Mouse (Mus musculus): ENCODE measurements around the gene Olfr172.

Gene Olfr172

DNA sequence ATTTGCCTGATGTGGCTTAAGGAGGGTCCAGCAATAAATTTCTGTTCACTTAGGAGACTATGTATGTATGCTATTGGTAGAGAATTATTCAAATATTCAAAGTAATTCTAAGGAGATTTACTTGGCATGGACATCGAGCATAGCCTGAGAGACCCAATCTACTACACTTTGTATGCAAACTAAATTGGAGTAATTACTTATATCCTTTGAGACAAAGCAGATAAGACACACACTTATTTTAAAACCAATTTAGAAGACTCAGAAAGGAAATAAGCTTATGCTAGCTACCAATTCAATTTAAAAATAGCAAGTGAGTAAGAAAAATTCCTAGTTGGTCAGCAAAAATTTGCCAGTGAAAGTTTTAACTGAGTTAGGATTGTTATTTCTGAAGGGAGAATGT is at the start of gene Olfr172:
Gene Olfr172, minus strand, starts transcription at position 101 of the 400 bp plus-strand sequence.
- no peak for DNase-seq (ENCODE audit: low spot score in 2 of 2)

GRCm38 (mm10) chr16:58800168-58800567 is 37.2 kb upstream of the Olfr172 start, which contains the start of gene Olfr173:
Olfr173 (minus strand) TSS chr16:58800268.
- no peak for DNase-seq (ENCODE audit: low spot score in 2 of 2)

- no peak for DNase-seq (ENCODE audit: low spot score in 2 of 2)
Observed at GRCm38 (mm10) chr16:58756191-58756590, 6.8 kb downstream of the Olfr172 start.

DNA sequence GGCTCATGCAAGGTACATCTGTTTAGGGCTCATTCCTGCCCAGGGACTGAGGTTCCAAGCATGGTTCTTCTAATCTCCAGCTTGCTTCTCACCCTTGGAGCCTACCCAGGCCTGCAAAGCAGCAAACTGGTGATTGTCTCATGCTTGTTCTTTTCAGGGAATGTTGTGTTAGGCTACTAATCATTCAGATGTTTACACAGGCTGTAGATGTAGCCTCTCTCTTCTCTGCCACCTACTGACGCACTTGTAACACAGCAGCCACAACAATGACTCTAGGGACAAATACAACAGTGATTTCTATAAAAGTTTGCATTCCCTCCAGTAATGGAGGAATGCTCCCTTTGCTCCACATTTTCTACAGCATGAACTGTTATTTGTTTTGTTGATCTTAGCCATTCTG is 11.7 kb downstream of the Olfr172 start:
- no peak for DNase-seq (ENCODE audit: low spot score in 2 of 2)

- DNase-seq (ENCODE audit: low spot score in 2 of 2) = no peak
Observed at GRCm38 (mm10) chr16:58746715-58747114, 16.3 kb downstream of the Olfr172 start.

DNA sequence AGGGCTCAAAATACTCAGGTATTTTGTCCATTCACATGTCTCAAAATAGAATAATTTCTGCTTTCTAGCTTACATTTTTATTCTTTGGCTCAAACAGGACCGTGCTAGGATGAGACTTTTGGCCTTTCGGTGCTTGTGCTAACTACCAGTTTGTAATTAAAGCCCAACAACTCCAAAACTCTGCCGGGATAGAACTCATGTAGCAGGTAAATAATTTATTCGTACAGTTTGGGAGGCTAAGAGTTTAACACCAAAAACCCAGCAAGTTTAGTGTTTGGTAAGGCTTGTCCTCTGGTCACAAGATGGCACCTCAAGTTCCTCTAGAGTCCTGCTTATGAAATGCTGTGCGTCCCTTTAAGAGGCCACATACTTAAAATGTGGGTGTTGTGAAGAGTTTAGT is 22.2 kb downstream of the Olfr172 start:
- DNase-seq (ENCODE audit: low spot score in 2 of 2) = no peak

DNA sequence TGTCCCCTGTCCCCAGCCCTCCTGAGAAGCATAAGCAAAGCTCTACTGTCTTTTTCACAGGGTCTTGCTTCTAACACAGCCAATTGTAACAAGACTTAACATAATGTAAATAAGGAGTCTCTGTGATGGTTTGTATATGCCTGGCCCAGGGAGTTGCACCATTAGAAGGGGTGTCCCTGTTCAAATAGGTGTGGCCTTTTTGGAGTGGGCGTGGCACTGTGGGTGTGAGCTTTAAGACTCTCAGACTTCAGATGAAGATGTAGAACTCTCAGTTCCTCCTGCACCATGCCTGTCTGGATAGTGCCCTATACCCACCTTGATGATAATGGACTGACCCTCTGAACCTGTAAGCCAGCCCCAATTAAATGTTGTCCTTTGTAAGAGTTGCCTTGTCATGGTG is 24.2 kb downstream of the Olfr172 start:
- no peak for DNase-seq (ENCODE audit: low spot score in 2 of 2)

- no peak for DNase-seq (ENCODE audit: low spot score in 2 of 2)
Observed at GRCm38 (mm10) chr16:58738205-58738604, 24.8 kb downstream of the Olfr172 start.

- DNase-seq (ENCODE audit: low spot score in 2 of 2) = no peak
Observed at GRCm38 (mm10) chr16:58728176-58728671, 34.8 kb downstream of the Olfr172 start.

- peak; percentile 96 for DNase-seq (ENCODE audit: low spot score in 2 of 2)
Observed at GRCm38 (mm10) chr16:58727477-58728131, 35.4 kb downstream of the Olfr172 start, which contains the start of gene Cldnd1. Cldnd1 (plus strand) TSS chr16:58727910.

- no peak for DNase-seq (ENCODE audit: low spot score in 2 of 2)
Observed at GRCm38 (mm10) chr16:58726680-58727476, 36.1 kb downstream of the Olfr172 start.

- no peak for DNase-seq (ENCODE audit: low spot score in 2 of 2)
Observed at GRCm38 (mm10) chr16:58722292-58722691, 40.7 kb downstream of the Olfr172 start.

- DNase-seq (ENCODE audit: low spot score in 2 of 2) = no peak
Observed at GRCm38 (mm10) chr16:58718666-58719120, 44.3 kb downstream of the Olfr172 start, which contains the start of gene Gpr15. Gpr15 (minus strand) TSS chr16:58719070.

- no peak for DNase-seq (ENCODE audit: low spot score in 2 of 2)
Observed at GRCm38 (mm10) chr16:58715018-58715417, 48.0 kb downstream of the Olfr172 start.

DNA sequence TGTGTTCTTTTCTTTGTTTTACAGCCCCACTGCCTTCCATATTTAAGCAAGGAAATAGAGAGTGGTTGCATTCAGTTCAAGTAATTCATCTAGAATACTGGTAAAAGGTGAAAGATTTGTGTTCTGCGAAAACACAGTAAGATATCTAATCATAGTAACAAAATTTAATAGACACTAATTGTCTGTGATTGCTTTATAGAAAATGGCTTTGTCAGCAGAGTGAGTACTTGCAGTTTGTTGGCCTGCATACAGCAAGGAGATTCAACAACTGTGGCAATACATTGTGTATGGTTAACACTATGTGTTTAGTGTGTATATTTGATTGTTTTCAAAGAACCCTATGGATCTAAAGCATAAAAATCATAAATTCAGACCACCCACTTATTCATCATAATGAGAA is 49.8 kb downstream of the Olfr172 start:
- DNase-seq (ENCODE audit: low spot score in 2 of 2) = no peak

- peak; percentile 27 to 51 for DNase-seq (ENCODE audit: low spot score in 2 of 2)
Observed at GRCm38 (mm10) chr16:58712221-58712620, 50.8 kb downstream of the Olfr172 start.

Measured in spleen, postnatal 36 days (tissue).